22 mouse cellular contexts compared by ENCODE assay signal in the genomic region with DNA sequence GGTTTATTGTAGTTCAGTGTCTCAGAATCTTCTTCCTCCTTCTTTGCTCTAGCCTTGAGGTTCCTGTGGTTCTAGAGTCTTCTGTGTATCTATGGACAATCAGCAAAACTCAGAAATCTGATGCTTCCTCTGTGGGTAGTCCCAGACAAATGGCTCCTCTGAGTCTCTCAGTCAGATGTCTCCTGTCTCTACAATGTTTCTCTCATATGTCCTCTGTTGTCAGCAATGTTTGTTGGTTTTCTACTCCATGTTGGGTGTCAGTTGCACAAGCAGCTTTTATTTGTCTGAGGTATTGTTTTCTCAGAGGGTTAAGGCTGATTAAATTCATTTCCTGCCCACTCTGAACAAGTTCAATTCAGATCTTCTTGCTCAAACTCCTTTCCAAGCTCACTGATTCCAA.
DNase-seq lines count a peak whose midpoint lies in the region; ATAC-seq lines count a peak whose summit lies in the region.
"Had no signal": no experiment of that assay in that cellular context is flagged by ENCODE, and none has a peak within 500 bp of the region (broad histone marks: within the 10 kb centered on the region; RNA-seq: fewer than 3 reads in every experiment).

No protein-coding gene starts in this region.

- DNase-seq in kidney, adult 18-20 months: no peak
- DNase-seq in kidney, postnatal 10 days: no peak
- peak; percentile 16 for DNase-seq in 416B (ENCODE audit: low read depth)
- DNase-seq in B cell, adult 2 months: no peak
- DNase-seq: adrenal gland, adult 2 months; adrenal gland, postnatal 10 days; adrenal gland, postnatal 25 days; cerebellum, adult 11 months; cerebellum, adult 18-20 months; cerebellum, adult 9-10 months; cerebellum, postnatal 10 days; cerebellum, postnatal 25 days; forebrain, postnatal 0 days had no signal

- H3K36me3 ChIP-seq in kidney, embryonic 14.5 days (ENCODE audit: control insufficient read depth, insufficient read depth, low read length): no peaks in the 10 kb centered on the region
- no peaks in the 10 kb centered on the region for H3K36me3 ChIP-seq in kidney, embryonic 16.5 days (ENCODE audit: insufficient read depth, low read length)
- H3K36me3 ChIP-seq: embryonic facial prominence, embryonic 10.5 days; embryonic facial prominence, embryonic 12.5 days; forebrain, embryonic 15.5 days; G1E had no signal

- no peak overlapping the region for H3K9ac ChIP-seq in kidney, embryonic 14.5 days (ENCODE audit: low read depth, low read length)
- H3K9ac ChIP-seq in kidney, embryonic 16.5 days (replicated peaks; ENCODE audit: low read length): no peak overlapping the region
- H3K9ac ChIP-seq: embryonic facial prominence, embryonic 12.5 days; forebrain, embryonic 13.5 days; forebrain, embryonic 15.5 days; forebrain, postnatal 0 days had no signal

- H3K9me3 ChIP-seq in kidney, embryonic 14.5 days (ENCODE audit: control insufficient read depth, low read length): no peaks in the 10 kb centered on the region
- H3K9me3 ChIP-seq in kidney, embryonic 16.5 days (ENCODE audit: low read length): no peaks in the 10 kb centered on the region
- H3K9me3 ChIP-seq: embryonic facial prominence, embryonic 10.5 days; embryonic facial prominence, embryonic 12.5 days; forebrain, embryonic 13.5 days; forebrain, embryonic 15.5 days had no signal

- H3K4me2 ChIP-seq in kidney, embryonic 14.5 days (replicated peaks; ENCODE audit: low read depth, low read length): no peak overlapping the region
- no peak overlapping the region for H3K4me2 ChIP-seq in kidney, embryonic 16.5 days (replicated peaks; ENCODE audit: low read depth, low read length)
- H3K4me2 ChIP-seq: embryonic facial prominence, embryonic 12.5 days; forebrain, embryonic 13.5 days; forebrain, embryonic 15.5 days had no signal

- H3K4me3 ChIP-seq in kidney, embryonic 14.5 days (ENCODE audit: low read length): no peak overlapping the region
- H3K4me3 ChIP-seq in kidney, embryonic 16.5 days (ENCODE audit: low read length): no peak overlapping the region
- H3K4me3 ChIP-seq: embryonic facial prominence, embryonic 10.5 days; embryonic facial prominence, embryonic 12.5 days; forebrain, embryonic 13.5 days; forebrain, embryonic 15.5 days had no signal

- H3K4me1 ChIP-seq in kidney, embryonic 14.5 days (ENCODE audit: control insufficient read depth, insufficient read depth, low read length): no peaks in the 10 kb centered on the region
- H3K4me1 ChIP-seq in kidney, embryonic 16.5 days (ENCODE audit: insufficient read depth, low read length): no peaks in the 10 kb centered on the region
- H3K4me1 ChIP-seq: embryonic facial prominence, embryonic 10.5 days; embryonic facial prominence, embryonic 12.5 days; forebrain, embryonic 13.5 days; forebrain, embryonic 15.5 days had no signal

- no peak overlapping the region for H3K27ac ChIP-seq in kidney, embryonic 14.5 days (ENCODE audit: low read depth, low read length)
- H3K27ac ChIP-seq in kidney, embryonic 16.5 days (ENCODE audit: low read length): 0 out of 2 replicates have a peak overlapping the region, but pooled peaks have one; percentile 4
- H3K27ac ChIP-seq: embryonic facial prominence, embryonic 10.5 days; embryonic facial prominence, embryonic 12.5 days; forebrain, embryonic 13.5 days; forebrain, embryonic 15.5 days had no signal

- ATAC-seq in kidney, embryonic 14.5 days (ENCODE audit: low FRiP score, low TSS enrichment): peak; percentile 75; the same call in 1 of the 2 replicates
- ATAC-seq in kidney, embryonic 16.5 days (ENCODE audit: low FRiP score, low TSS enrichment): peak; percentile 69; the same call in 1 of the 2 replicates
- ATAC-seq: CD4-positive, CD25-positive, alpha-beta regulatory T cell, adult 4 months; forebrain, embryonic 13.5 days; forebrain, embryonic 15.5 days; forebrain, postnatal 0 days had no signal

- H3K27me3 ChIP-seq in kidney, embryonic 14.5 days (ENCODE audit: control insufficient read depth, insufficient read depth, low read length): no peaks in the 10 kb centered on the region
- H3K27me3 ChIP-seq in kidney, embryonic 16.5 days (ENCODE audit: insufficient read depth, low read length): no peaks in the 10 kb centered on the region
- H3K27me3 ChIP-seq: CH12.LX; embryonic facial prominence, embryonic 12.5 days; forebrain, embryonic 13.5 days; forebrain, embryonic 15.5 days had no signal
